24 mouse cellular contexts compared by ENCODE assay signal in the genomic region with DNA sequence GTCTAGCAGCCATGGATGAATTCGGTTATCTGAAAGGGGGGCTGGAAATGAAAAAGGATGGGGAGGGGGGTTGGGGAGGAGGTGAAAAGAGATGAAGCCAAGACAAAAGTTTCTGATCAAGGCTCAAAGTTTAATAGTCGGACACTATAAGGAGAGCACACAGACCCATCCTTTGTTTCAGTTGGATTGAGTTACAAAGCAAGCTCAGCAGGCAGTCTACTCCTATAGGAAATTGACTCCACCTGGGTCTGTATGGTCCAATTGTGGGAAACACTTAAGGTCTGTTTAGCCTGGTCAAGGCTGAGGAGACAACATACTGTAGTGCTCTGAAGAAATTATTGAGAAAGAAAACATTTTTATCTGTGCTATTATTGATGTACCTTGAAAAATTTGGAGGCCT.
"Had no signal": no experiment of that assay in that cellular context is flagged by ENCODE, and none has a peak within 500 bp of the region (broad histone marks: within the 10 kb centered on the region; RNA-seq: fewer than 3 reads in every experiment).

No protein-coding gene starts in this region.

- H3K36me3 ChIP-seq: heart, embryonic 13.5 days; heart, embryonic 15.5 days; hindbrain, embryonic 13.5 days; hindbrain, embryonic 15.5 days; kidney, embryonic 15.5 days; limb, embryonic 10.5 days; limb, embryonic 12.5 days; liver, embryonic 13.5 days; liver, embryonic 15.5 days had no signal

- H3K27ac ChIP-seq: heart, adult 2 months; heart, embryonic 13.5 days; heart, embryonic 15.5 days; hindbrain, embryonic 13.5 days; hindbrain, embryonic 15.5 days; hindbrain, postnatal 0 days; kidney, embryonic 15.5 days; kidney, postnatal 0 days; left cerebral cortex, adult 2 months; limb, embryonic 10.5 days; limb, embryonic 12.5 days; liver, embryonic 13.5 days; liver, embryonic 15.5 days had no signal

- H3K4me1 ChIP-seq: heart, embryonic 13.5 days; heart, embryonic 15.5 days; hindbrain, embryonic 13.5 days; hindbrain, embryonic 15.5 days; kidney, embryonic 15.5 days; limb, embryonic 10.5 days; limb, embryonic 12.5 days; liver, embryonic 13.5 days; liver, embryonic 15.5 days had no signal

- H3K4me3 ChIP-seq: heart, adult 2 months; heart, embryonic 13.5 days; heart, embryonic 15.5 days; hindbrain, embryonic 13.5 days; hindbrain, embryonic 15.5 days; kidney, embryonic 15.5 days; left cerebral cortex, adult 2 months; limb, embryonic 10.5 days; limb, embryonic 12.5 days; liver, embryonic 13.5 days; liver, embryonic 15.5 days had no signal

- H3K27me3 ChIP-seq: heart, embryonic 13.5 days; heart, embryonic 15.5 days; hindbrain, embryonic 13.5 days; hindbrain, embryonic 15.5 days; kidney, embryonic 15.5 days; limb, embryonic 12.5 days; liver, embryonic 13.5 days; liver, embryonic 15.5 days had no signal

- H3K9me3 ChIP-seq: heart, embryonic 13.5 days; heart, embryonic 15.5 days; hindbrain, embryonic 13.5 days; hindbrain, embryonic 15.5 days; kidney, embryonic 15.5 days; limb, embryonic 10.5 days; limb, embryonic 12.5 days; liver, embryonic 13.5 days; liver, embryonic 15.5 days had no signal

- DNase-seq: gastrocnemius, postnatal 14 days; gastrocnemius, postnatal 36 days; heart, adult 11 months; heart, adult 2 months; heart, postnatal 14 days; heart, postnatal 36 days; kidney, adult 18-20 months; kidney, adult 9 months; kidney, postnatal 14 days; kidney, postnatal 36 days; liver; liver, embryonic 13.5 days; liver, postnatal 0 days had no signal

- H3K9ac ChIP-seq: heart, embryonic 13.5 days; heart, embryonic 15.5 days; hindbrain, embryonic 13.5 days; hindbrain, embryonic 15.5 days; kidney, embryonic 15.5 days; limb, embryonic 12.5 days; liver, embryonic 13.5 days; liver, embryonic 15.5 days; liver, postnatal 0 days had no signal
